Mouse (Mus musculus): ENCODE measurements at regions not wholly inside any gene's neighbourhood (a gene's known extent, or its start where the extent isn't known, plus 50 kb on each side); places are given as distances from the start of the nearest gene placed in this dataset.
"Not testable (repeated sequence)": the region's sequence is repeated elsewhere in the genome, so short reads cannot be mapped to it uniquely, and the experiment has no call there.

- ATAC-seq (replicated peaks; ENCODE audit: low FRiP score, poor library complexity, severe bottlenecking) = not testable (repeated sequence)
Measured at GRCm38 (mm10) chr12:113597163-113597562, 53.5 kb downstream of the Adam6a start.

GRCm38 (mm10) chr12:113610924-113611323, 67.2 kb downstream of the Adam6a start:
- no peak for ATAC-seq (replicated peaks; ENCODE audit: low FRiP score, poor library complexity, severe bottlenecking)

DNA sequence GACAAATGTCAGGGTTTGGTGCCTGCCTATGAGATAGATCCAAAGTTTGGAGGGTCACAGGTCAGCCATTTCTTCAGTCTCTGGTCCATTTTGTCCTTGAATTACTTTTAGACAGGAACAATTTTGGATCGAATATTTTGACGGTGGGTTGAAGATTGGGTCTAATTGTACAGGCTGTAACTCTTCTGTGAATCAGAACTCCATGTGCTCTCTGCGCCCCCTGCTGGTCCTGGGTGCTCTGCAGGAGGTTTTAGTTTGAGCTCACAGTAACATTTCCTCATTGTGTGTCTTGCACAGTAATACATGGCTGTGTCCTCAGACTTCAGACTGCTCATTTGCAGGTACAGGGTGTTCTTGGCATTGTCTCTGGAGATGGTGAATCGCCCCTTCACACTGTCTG, 81.5 kb downstream of the Adam6a start:
- not testable (repeated sequence) for ATAC-seq (replicated peaks; ENCODE audit: low FRiP score, poor library complexity, severe bottlenecking)

- peak; percentile 59 for ATAC-seq (replicated peaks; ENCODE audit: low FRiP score, poor library complexity, severe bottlenecking)
Measured at GRCm38 (mm10) chr12:113630803-113631202, 87.1 kb downstream of the Adam6a start.

Data from erythroid progenitor cell, adult 5-6 weeks (primary cell).